Mouse (Mus musculus) forebrain, embryonic 10.5 days (tissue): ENCODE measurements at regions not wholly inside any gene's neighbourhood (a gene's known extent, or its start where the extent isn't known, plus 50 kb on each side); places are given as distances from the start of the nearest gene placed in this dataset.

Source experiments
- DNase-seq: peaks from one replicate; pipeline ENCODE4 v3.0.0-alpha.2; 2017; ENCODE audit warnings: low spot score; ENCODE audit errors: extremely low spot score
- H3K27ac ChIP-seq: fragments of 300-500 bp; sonication (generic); 2 replicates; pipeline ENCODE4 v1.5.1; 2016; ENCODE audit warnings: mild to moderate bottlenecking
- H3K27me3 ChIP-seq: fragments of 300-500 bp; sonication (generic); 2 replicates; pipeline ENCODE4 v1.6.1; 2016; ENCODE audit warnings: mild to moderate bottlenecking; ENCODE audit not compliant: poor library complexity, severe bottlenecking
- H3K36me3 ChIP-seq: fragments of 300-500 bp; sonication (generic); replicated peaks from 2 replicates; pipeline ENCODE4 v1.6.1; 2016; ENCODE audit warnings: mild to moderate bottlenecking, moderate library complexity
- H3K4me1 ChIP-seq: fragments of 300-500 bp; sonication (generic); 2 replicates; pipeline ENCODE4 v1.6.1; 2016
- H3K4me3 ChIP-seq: fragments of 300-500 bp; sonication (generic); 2 replicates; pipeline ENCODE4 v1.5.1; 2016; ENCODE audit warnings: mild to moderate bottlenecking, moderate library complexity
- H3K9me3 ChIP-seq: fragments of 300-500 bp; sonication (generic); 2 replicates; pipeline ENCODE4 v1.6.1; 2016; ENCODE audit warnings: mild to moderate bottlenecking, moderate library complexity
- WGBS: fragments of 180-500 bp; shearing (Covaris S2); methylation state at CpG from one replicate; pipeline ENCODE4 v1.1.7; 2016; 5-methylcytosine and 5-hydroxymethylcytosine counted together

- no peaks in the 10 kb centered on the region for H3K36me3 ChIP-seq
- H3K27ac ChIP-seq: no peak overlapping the region
- WGBS: 89% methylated on average over 8 of the region's 8 CpGs
- H3K4me1 ChIP-seq: no peaks in the 10 kb centered on the region
- H3K27me3 ChIP-seq: no peaks in the 10 kb centered on the region
- DNase-seq: no peak
- H3K4me3 ChIP-seq: no peak overlapping the region
- H3K9me3 ChIP-seq: no peaks in the 10 kb centered on the region
These were observed 234.0 kb upstream of the Ppargc1a start for GRCm38 (mm10) chr5:51801486-51801885.

GRCm38 (mm10) chr5:51799371-51800035 is 232.0 kb upstream of the Ppargc1a start:
- WGBS: 91% methylated on average over 6 of the region's 6 CpGs
- Histone ChIP-seq H3K4me3 (no peak overlapping the region), H3K27ac (no peak overlapping the region), H3K4me1 (no peaks in the 10 kb centered on the region), H3K27me3 (no peaks in the 10 kb centered on the region), H3K9me3 (no peaks in the 10 kb centered on the region), H3K36me3 (no peaks in the 10 kb centered on the region)
- no peak for DNase-seq

GRCm38 (mm10) chr5:51794097-51794496 is 226.6 kb upstream of the Ppargc1a start:
- no peaks in the 10 kb centered on the region for H3K36me3 ChIP-seq
- H3K4me3 ChIP-seq: no peak overlapping the region
- no peaks in the 10 kb centered on the region for H3K9me3 ChIP-seq
- no peaks in the 10 kb centered on the region for H3K27me3 ChIP-seq
- WGBS: 62% methylated on average over 6 of the region's 6 CpGs
- H3K27ac ChIP-seq: no peak overlapping the region
- no peaks in the 10 kb centered on the region for H3K4me1 ChIP-seq
- no peak for DNase-seq

- Histone ChIP-seq H3K36me3 (no peaks in the 10 kb centered on the region), H3K27me3 (no peaks in the 10 kb centered on the region), H3K9me3 (no peaks in the 10 kb centered on the region), H3K4me3 (no peak overlapping the region), H3K4me1 (no peaks in the 10 kb centered on the region), H3K27ac (no peak overlapping the region)
- DNase-seq: no peak
- 78% methylated on average over 2 of the region's 2 CpGs for WGBS
These were observed 225.4 kb upstream of the Ppargc1a start for GRCm38 (mm10) chr5:51792950-51793349.

GRCm38 (mm10) chr5:51788768-51789167 is 221.2 kb upstream of the Ppargc1a start:
- no peaks in the 10 kb centered on the region for H3K36me3 ChIP-seq
- DNase-seq: no peak
- 67% methylated on average over 6 of the region's 6 CpGs for WGBS
- no peak overlapping the region for H3K27ac ChIP-seq
- no peak overlapping the region for H3K4me3 ChIP-seq
- no peaks in the 10 kb centered on the region for H3K27me3 ChIP-seq
- H3K9me3 ChIP-seq: no peaks in the 10 kb centered on the region
- no peaks in the 10 kb centered on the region for H3K4me1 ChIP-seq

- Histone ChIP-seq H3K36me3 (no peaks in the 10 kb centered on the region), H3K27me3 (no peaks in the 10 kb centered on the region), H3K27ac (no peak overlapping the region), H3K4me1 (no peaks in the 10 kb centered on the region), H3K9me3 (no peaks in the 10 kb centered on the region), H3K4me3 (no peak overlapping the region)
- DNase-seq: no peak
- WGBS: 88% methylated on average over 5 of the region's 5 CpGs
These were observed 216.0 kb upstream of the Ppargc1a start for GRCm38 (mm10) chr5:51783523-51783922.

GRCm38 (mm10) chr5:51783099-51783498 is 215.6 kb upstream of the Ppargc1a start:
- 94% methylated on average over 9 of the region's 9 CpGs for WGBS
- Histone ChIP-seq H3K4me3 (no peak overlapping the region), H3K9me3 (no peaks in the 10 kb centered on the region), H3K27ac (no peak overlapping the region), H3K36me3 (no peaks in the 10 kb centered on the region), H3K4me1 (no peaks in the 10 kb centered on the region), H3K27me3 (no peaks in the 10 kb centered on the region)
- no peak for DNase-seq

GRCm38 (mm10) chr5:51775502-51776145 is 208.1 kb upstream of the Ppargc1a start:
- H3K27me3 ChIP-seq: no peaks in the 10 kb centered on the region
- no peaks in the 10 kb centered on the region for H3K9me3 ChIP-seq
- no peaks in the 10 kb centered on the region for H3K4me1 ChIP-seq
- 92% methylated on average over 9 of the region's 9 CpGs for WGBS
- H3K4me3 ChIP-seq: no peak overlapping the region
- no peak overlapping the region for H3K27ac ChIP-seq
- no peak for DNase-seq
- H3K36me3 ChIP-seq: no peaks in the 10 kb centered on the region

- no peak for DNase-seq
- H3K4me3 ChIP-seq: no peak overlapping the region
- H3K4me1 ChIP-seq: no peaks in the 10 kb centered on the region
- 82% methylated on average over 2 of the region's 2 CpGs for WGBS
- no peak overlapping the region for H3K27ac ChIP-seq
- no peaks in the 10 kb centered on the region for H3K36me3 ChIP-seq
- no peaks in the 10 kb centered on the region for H3K27me3 ChIP-seq
- H3K9me3 ChIP-seq: no peaks in the 10 kb centered on the region
These were observed 204.1 kb upstream of the Ppargc1a start for GRCm38 (mm10) chr5:51771655-51772054.

- H3K27me3 ChIP-seq: no peaks in the 10 kb centered on the region
- DNase-seq: no peak
- WGBS: 85% methylated on average over 3 of the region's 3 CpGs
- no peak overlapping the region for H3K27ac ChIP-seq
- no peak overlapping the region for H3K4me3 ChIP-seq
- H3K4me1 ChIP-seq: no peaks in the 10 kb centered on the region
- H3K9me3 ChIP-seq: no peaks in the 10 kb centered on the region
- no peaks in the 10 kb centered on the region for H3K36me3 ChIP-seq
These were observed 198.6 kb upstream of the Ppargc1a start for GRCm38 (mm10) chr5:51766111-51766510.

- H3K36me3 ChIP-seq: no peaks in the 10 kb centered on the region
- H3K9me3 ChIP-seq: no peaks in the 10 kb centered on the region
- H3K27ac ChIP-seq: no peak overlapping the region
- DNase-seq: no peak
- no peaks in the 10 kb centered on the region for H3K27me3 ChIP-seq
- no peaks in the 10 kb centered on the region for H3K4me1 ChIP-seq
- H3K4me3 ChIP-seq: no peak overlapping the region
- WGBS: 95% methylated on average over 7 of the region's 7 CpGs
These were observed 196.9 kb upstream of the Ppargc1a start for GRCm38 (mm10) chr5:51764416-51764815.

- Histone ChIP-seq H3K9me3 (no peaks in the 10 kb centered on the region), H3K27me3 (no peaks in the 10 kb centered on the region), H3K4me3 (no peak overlapping the region), H3K4me1 (no peaks in the 10 kb centered on the region), H3K27ac (no peak overlapping the region), H3K36me3 (no peaks in the 10 kb centered on the region)
- no peak for DNase-seq
- WGBS: 82% methylated on average over 7 of the region's 7 CpGs
These were observed 196.1 kb upstream of the Ppargc1a start for GRCm38 (mm10) chr5:51763599-51763998.

GRCm38 (mm10) chr5:51762352-51762751 is 194.8 kb upstream of the Ppargc1a start:
- H3K36me3 ChIP-seq: no peaks in the 10 kb centered on the region
- 55% methylated on average over 3 of the region's 3 CpGs for WGBS
- no peak overlapping the region for H3K27ac ChIP-seq
- no peak for DNase-seq
- H3K4me1 ChIP-seq: no peaks in the 10 kb centered on the region
- H3K4me3 ChIP-seq: no peak overlapping the region
- no peaks in the 10 kb centered on the region for H3K27me3 ChIP-seq
- H3K9me3 ChIP-seq: no peaks in the 10 kb centered on the region
